Mouse (Mus musculus): ENCODE measurements around the gene Dok7. TPM values are rescaled to one million over a fixed set of nuclear protein-coding genes. Genes with fewer than 3 reads are reported as not detected.

The Dok7 gene
- total and polyA plus RNA-seq, 2 experiments from 2014 or later = 11.6 to 26.9 TPM

DNA sequence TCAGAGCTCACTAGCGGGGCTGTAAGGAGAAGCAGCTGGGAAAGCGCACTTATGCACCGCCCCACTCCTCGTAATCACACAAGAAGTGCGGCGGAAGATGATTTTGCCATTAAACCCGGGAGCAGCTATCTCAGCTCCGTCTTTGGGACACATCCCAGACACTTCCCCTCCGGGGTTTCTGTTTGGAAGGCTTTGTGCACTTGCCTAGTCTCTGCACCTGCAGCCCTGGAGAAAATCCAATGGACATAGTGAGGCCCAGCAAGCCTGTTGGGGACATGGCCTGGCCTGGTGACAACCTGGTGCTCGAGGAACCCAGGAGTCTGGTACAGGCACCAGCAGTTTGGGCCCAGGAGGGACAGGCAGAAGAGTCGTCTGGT is 49.3 kb downstream of the Dok7 start:
- Histone ChIP-seq H3K36me3 (ENCODE audit: insufficient read depth, low read length) (peaks cover 16% of the 10 kb centered on the region), H3K27ac (peak overlapping the region; percentile 89), H3K27me3 (ENCODE audit: insufficient read depth, low read length) (no peaks in the 10 kb centered on the region), H3K4me3 (ENCODE audit: low read length) (peak overlapping the region; percentile 74), H3K9me3 (ENCODE audit: low read length) (no peaks in the 10 kb centered on the region), H3K9ac (replicated peaks; ENCODE audit: low read length) (peak overlapping the region; percentile 83), H3K4me2 (ENCODE audit: low read depth, low read length) (peak overlapping the region; percentile 79), H3K4me1 (ENCODE audit: insufficient read depth, low read length) (peaks cover 19% of the 10 kb centered on the region)
- no peak; the same call in 1 of the 2 replicates for TF ChIP-seq CTCF (IDR thresholded peaks at IDR 0.05; ENCODE audit: low read depth)
- ATAC-seq (no peak), DNase-seq (ENCODE audit: low spot score) (no peak)
- 4% methylated on average over 11 of the region's 11 CpGs for WGBS

DNA sequence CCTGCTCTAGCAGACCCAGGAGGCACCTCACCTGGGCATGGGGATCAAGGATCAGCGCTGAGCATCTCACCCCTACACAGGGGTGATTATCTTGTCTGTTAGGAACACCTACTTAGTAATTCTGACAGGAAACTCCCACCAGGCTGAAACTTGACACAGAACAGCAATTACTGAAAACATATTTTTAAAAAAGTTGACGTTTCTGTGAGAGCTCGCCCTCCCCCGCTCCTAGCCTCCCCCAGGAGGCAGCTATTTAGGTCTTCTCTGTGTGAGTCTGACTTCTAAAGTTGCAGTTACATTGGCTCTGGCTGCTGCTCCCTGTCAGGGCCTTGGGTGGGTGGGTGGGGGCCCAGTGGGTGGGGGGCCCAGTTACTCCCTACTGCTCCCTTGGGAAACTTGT is 55.9 kb downstream of the Dok7 start:
- Histone ChIP-seq H3K9me3 (ENCODE audit: low read length) (no peaks in the 10 kb centered on the region), H3K4me2 (ENCODE audit: low read depth, low read length) (no peak overlapping the region), H3K4me1 (ENCODE audit: insufficient read depth, low read length) (no peaks in the 10 kb centered on the region), H3K27ac (no peak overlapping the region), H3K27me3 (ENCODE audit: insufficient read depth, low read length) (no peaks in the 10 kb centered on the region), H3K9ac (replicated peaks; ENCODE audit: low read length) (no peak overlapping the region), H3K36me3 (ENCODE audit: insufficient read depth, low read length) (no peaks in the 10 kb centered on the region), H3K4me3 (ENCODE audit: low read length) (no peak overlapping the region)
- no peak for DNase-seq (ENCODE audit: low spot score)
- no peak for TF ChIP-seq CTCF (IDR thresholded peaks at IDR 0.05; ENCODE audit: low read depth)
- no peak for ATAC-seq
- WGBS = 70% methylated on average over 4 of the region's 4 CpGs

GRCm38 (mm10) chr5:35116002-35116401 is 59.4 kb downstream of the Dok7 start:
- 78% methylated on average over 3 of the region's 3 CpGs for WGBS
- Histone ChIP-seq H3K36me3 (ENCODE audit: insufficient read depth, low read length) (no peaks in the 10 kb centered on the region), H3K4me2 (ENCODE audit: low read depth, low read length) (no peak overlapping the region), H3K9ac (replicated peaks; ENCODE audit: low read length) (no peak overlapping the region), H3K4me1 (ENCODE audit: insufficient read depth, low read length) (no peaks in the 10 kb centered on the region), H3K9me3 (ENCODE audit: low read length) (no peaks in the 10 kb centered on the region), H3K4me3 (ENCODE audit: low read length) (no peak overlapping the region), H3K27me3 (ENCODE audit: insufficient read depth, low read length) (no peaks in the 10 kb centered on the region), H3K27ac (no peak overlapping the region)
- ATAC-seq (no peak), DNase-seq (ENCODE audit: low spot score) (no peak)
- no peak for TF ChIP-seq CTCF (IDR thresholded peaks at IDR 0.05; ENCODE audit: low read depth)

GRCm38 (mm10) chr5:35117633-35118032 is 61.1 kb downstream of the Dok7 start:
- ATAC-seq = no peak
- H3K4me3 ChIP-seq (ENCODE audit: low read length) = no peak overlapping the region
- no peaks in the 10 kb centered on the region for H3K36me3 ChIP-seq (ENCODE audit: insufficient read depth, low read length)
- no peak overlapping the region for H3K9ac ChIP-seq (replicated peaks; ENCODE audit: low read length)
- TF ChIP-seq CTCF (IDR thresholded peaks at IDR 0.05; ENCODE audit: low read depth) = no peak
- H3K27ac ChIP-seq = no peak overlapping the region
- no peak for DNase-seq (ENCODE audit: low spot score)
- WGBS = 67% methylated on average over 3 of the region's 3 CpGs
- no peaks in the 10 kb centered on the region for H3K9me3 ChIP-seq (ENCODE audit: low read length)
- H3K4me1 ChIP-seq (ENCODE audit: insufficient read depth, low read length) = no peaks in the 10 kb centered on the region
- no peak overlapping the region for H3K4me2 ChIP-seq (ENCODE audit: low read depth, low read length)
- no peaks in the 10 kb centered on the region for H3K27me3 ChIP-seq (ENCODE audit: insufficient read depth, low read length)

- Histone ChIP-seq H3K4me2 (ENCODE audit: low read depth, low read length) (no peak overlapping the region), H3K4me1 (ENCODE audit: insufficient read depth, low read length) (no peaks in the 10 kb centered on the region), H3K9ac (replicated peaks; ENCODE audit: low read length) (no peak overlapping the region), H3K27ac (no peak overlapping the region), H3K27me3 (ENCODE audit: insufficient read depth, low read length) (no peaks in the 10 kb centered on the region), H3K4me3 (ENCODE audit: low read length) (no peak overlapping the region), H3K36me3 (ENCODE audit: insufficient read depth, low read length) (no peaks in the 10 kb centered on the region), H3K9me3 (ENCODE audit: low read length) (no peaks in the 10 kb centered on the region)
- DNase-seq (ENCODE audit: low spot score) (peak; percentile 67), ATAC-seq (0 out of 2 replicates have a peak, but pooled peaks have one; percentile 21)
- WGBS = 53% methylated on average over 2 of the region's 2 CpGs
- no peak for TF ChIP-seq CTCF (IDR thresholded peaks at IDR 0.05; ENCODE audit: low read depth)
These were observed 61.9 kb downstream of the Dok7 start for GRCm38 (mm10) chr5:35118418-35118817.

DNA sequence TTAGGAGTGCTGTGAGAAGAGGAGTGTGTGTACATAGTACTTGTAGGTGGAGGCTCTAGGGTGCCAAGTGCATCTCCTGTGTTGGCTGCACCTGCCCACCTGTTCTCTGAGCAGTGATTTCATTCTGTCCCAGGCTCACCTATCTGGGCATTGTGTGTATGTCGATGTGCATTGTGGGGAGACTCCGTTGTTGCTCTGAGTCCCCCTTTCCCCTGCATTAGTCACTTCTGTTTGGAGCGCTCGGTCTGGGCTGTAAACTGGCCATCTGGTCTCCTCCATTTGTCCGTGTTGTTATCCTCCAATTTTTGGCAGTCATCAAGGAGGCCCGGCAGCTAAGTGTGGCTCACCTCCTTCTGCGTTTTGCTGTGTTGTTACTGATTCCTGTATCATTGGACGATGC is 63.5 kb downstream of the Dok7 start:
- Histone ChIP-seq H3K27me3 (ENCODE audit: insufficient read depth, low read length) (no peaks in the 10 kb centered on the region), H3K9ac (replicated peaks; ENCODE audit: low read length) (no peak overlapping the region), H3K4me1 (ENCODE audit: insufficient read depth, low read length) (no peaks in the 10 kb centered on the region), H3K4me2 (ENCODE audit: low read depth, low read length) (no peak overlapping the region), H3K36me3 (ENCODE audit: insufficient read depth, low read length) (no peaks in the 10 kb centered on the region), H3K9me3 (ENCODE audit: low read length) (no peaks in the 10 kb centered on the region), H3K27ac (no peak overlapping the region; the same call in 1 of the 2 replicates), H3K4me3 (ENCODE audit: low read length) (no peak overlapping the region)
- DNase-seq (ENCODE audit: low spot score) (peak; percentile 48), ATAC-seq (no peak)
- TF ChIP-seq CTCF (IDR thresholded peaks at IDR 0.05; ENCODE audit: low read depth) = no peak
- WGBS = 57% methylated on average over 8 of the region's 8 CpGs

DNA sequence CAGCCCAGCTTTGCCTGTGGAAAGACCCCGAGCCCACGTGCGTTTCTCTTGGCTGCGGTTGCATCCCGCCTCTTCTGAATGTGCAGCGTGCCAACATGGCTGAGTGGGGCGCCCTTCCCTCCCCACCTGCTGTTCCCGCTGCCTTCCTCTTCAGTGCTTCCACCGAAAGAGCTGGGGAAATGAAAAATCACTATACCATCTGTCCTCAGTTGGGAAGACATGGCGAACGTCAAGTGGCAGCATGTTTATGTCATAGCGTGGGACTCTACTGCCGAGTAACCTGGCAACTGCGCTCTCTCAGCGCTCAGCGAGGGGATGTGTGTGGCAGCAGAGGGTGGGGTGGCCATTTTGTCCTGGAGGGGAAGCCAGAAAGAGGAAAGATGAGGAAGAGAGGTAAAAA is 72.6 kb downstream of the Dok7 start:
- Histone ChIP-seq H3K27me3 (ENCODE audit: insufficient read depth, low read length) (no peaks in the 10 kb centered on the region), H3K9ac (replicated peaks; ENCODE audit: low read length) (no peak overlapping the region), H3K9me3 (ENCODE audit: low read length) (no peaks in the 10 kb centered on the region), H3K36me3 (ENCODE audit: insufficient read depth, low read length) (no peaks in the 10 kb centered on the region), H3K4me1 (ENCODE audit: insufficient read depth, low read length) (no peaks in the 10 kb centered on the region), H3K27ac (peak overlapping the region; percentile 45; the same call in 1 of the 2 replicates), H3K4me2 (ENCODE audit: low read depth, low read length) (no peak overlapping the region), H3K4me3 (ENCODE audit: low read length) (no peak overlapping the region)
- 55% methylated on average over 16 of the region's 16 CpGs for WGBS
- no peak for TF ChIP-seq CTCF (IDR thresholded peaks at IDR 0.05; ENCODE audit: low read depth)
- ATAC-seq (no peak), DNase-seq (ENCODE audit: low spot score) (peak; percentile 48)

Data from hindbrain, postnatal 0 days (tissue).